Mouse (Mus musculus) layer of hippocampus, postnatal 25 days (tissue): ENCODE results near the gene Apc2. TPM values are rescaled to one million over a fixed set of nuclear protein-coding genes. Genes with fewer than 3 reads are reported as not detected.
"Not testable (repeated sequence)": the region's sequence is repeated elsewhere in the genome, so short reads cannot be mapped to it uniquely, and the experiment has no call there.

Experiments
- DNase-seq, 2 experiments: peaks; one replicate each; pipeline ENCODE4 v3.0.0; 2022; ENCODE audit warnings: mixed read lengths in 2 of 2, low spot score in 1 of 2; ENCODE audit errors: extremely low spot score in 1 of 2
- total RNA-seq, 2 experiments: library from RNA; stranded (reverse); gene quantifications; 2 replicates each; pipeline ENCODE4 v1.2.3; 2021

Gene Apc2
- 100 to 1,000 TPM; 101 to 115 TPM for total RNA-seq

DNA sequence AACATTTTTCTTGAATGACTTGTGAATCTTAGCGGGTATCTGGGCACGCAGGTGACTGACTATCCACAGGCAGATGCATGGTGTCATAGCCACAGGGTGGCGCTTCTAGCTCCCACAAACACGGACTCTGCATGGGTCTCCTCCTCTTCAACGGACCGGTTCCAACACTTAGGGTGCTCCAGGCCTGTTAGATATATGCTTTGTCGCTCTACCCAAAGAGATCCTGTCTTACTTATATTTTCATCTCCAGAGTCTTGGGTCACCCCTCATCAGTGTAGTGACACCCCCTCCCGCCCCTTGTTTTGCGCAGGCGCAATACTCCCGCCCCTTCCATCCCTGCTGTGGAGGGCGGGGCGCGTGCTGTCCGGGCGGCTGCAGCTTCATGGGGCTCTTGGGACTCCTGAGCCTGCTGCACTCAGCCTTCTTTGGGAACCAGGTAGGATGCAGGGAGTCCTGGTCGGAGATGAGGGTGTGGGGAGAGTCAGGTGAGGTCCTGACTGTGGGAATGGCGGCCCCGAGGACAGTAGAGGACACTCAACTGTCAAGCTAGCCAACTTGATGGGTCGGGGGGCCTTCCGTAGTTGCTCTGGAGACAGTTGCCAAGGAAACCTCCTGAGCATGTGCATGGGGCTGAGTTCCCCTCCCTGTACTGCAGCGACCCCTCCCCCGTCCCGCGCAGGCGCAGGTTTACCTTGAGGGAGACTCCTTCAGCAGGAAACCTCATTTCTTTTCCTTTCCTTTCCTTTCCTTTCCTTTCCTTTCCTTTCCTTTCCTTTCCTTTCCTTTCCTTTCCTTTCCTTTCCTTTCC, at the start of gene Apc2:
Gene Apc2 (plus strand): TSS at position 360 of the 808 bp plus-strand sequence.
- DNase-seq: peak; percentile 72 to 73

GRCm38 (mm10) chr10:80247849-80248248, 47.9 kb upstream of the Apc2 start:
- no peak for DNase-seq

- DNase-seq: not testable (repeated sequence)
These were observed 47.3 kb upstream of the Apc2 start for GRCm38 (mm10) chr10:80248437-80248836.

DNA sequence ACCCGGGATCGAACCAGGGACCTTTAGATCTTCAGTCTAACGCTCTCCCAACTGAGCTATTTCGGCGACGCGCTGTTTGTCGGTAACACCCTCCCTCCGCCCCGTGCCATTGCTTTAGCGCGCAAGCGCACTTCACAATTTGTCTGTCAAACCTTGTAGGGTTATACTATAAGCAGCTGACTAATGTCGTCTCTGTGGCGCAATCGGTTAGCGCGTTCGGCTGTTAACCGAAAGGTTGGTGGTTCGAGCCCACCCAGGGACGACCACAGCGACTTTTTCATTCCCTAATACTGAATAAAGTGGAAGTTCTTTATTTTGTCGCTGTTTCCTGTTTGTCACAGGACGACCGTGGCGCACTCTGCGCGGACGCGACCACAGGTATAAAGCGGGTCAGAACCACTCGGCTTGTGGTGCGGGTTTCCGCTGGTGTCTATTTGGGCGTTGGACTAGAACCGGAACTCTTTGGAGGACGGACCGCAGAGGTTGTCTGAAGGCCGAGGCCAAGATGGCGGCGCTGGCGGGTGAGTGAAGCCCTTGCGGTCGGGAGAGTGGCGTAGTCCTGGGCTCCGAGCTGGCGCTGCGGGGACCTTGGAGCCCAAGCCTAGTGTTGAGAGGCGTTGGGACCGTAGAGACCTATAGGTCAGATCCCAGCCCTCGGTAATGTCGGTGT, 46.7 kb upstream of the Apc2 start, which contains the start of gene Ndufs7:
Gene Ndufs7 (plus strand): TSS at position 151 of the 670 bp plus-strand sequence.
- DNase-seq: peak; percentile 96 to 98

- DNase-seq: no peak
These were observed 45.7 kb upstream of the Apc2 start for GRCm38 (mm10) chr10:80250059-80250458.

GRCm38 (mm10) chr10:80250573-80250972, 45.2 kb upstream of the Apc2 start:
- no peak for DNase-seq

DNA sequence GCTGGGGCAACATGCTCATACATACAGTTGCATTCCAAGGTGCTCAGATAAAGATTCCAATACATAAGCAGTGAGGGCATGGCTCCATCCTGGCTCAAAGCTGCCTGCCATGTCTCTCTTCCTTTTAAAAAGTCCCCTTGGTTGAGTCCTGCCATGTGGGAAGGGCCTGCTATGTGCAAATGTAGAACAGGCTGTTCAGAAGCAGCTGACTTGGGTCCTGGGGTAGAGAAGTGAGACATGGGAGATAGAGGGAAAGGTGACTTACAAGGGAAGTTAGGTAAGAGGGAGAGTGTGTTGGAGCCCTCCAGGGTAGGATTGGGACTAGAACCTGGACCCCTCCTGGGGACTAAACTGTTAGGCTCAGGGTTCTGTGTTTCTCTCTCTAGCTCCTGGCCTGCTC, 43.8 kb upstream of the Apc2 start:
- no peak for DNase-seq

GRCm38 (mm10) chr10:80252493-80253274, 43.1 kb upstream of the Apc2 start:
- no peak for DNase-seq

DNA sequence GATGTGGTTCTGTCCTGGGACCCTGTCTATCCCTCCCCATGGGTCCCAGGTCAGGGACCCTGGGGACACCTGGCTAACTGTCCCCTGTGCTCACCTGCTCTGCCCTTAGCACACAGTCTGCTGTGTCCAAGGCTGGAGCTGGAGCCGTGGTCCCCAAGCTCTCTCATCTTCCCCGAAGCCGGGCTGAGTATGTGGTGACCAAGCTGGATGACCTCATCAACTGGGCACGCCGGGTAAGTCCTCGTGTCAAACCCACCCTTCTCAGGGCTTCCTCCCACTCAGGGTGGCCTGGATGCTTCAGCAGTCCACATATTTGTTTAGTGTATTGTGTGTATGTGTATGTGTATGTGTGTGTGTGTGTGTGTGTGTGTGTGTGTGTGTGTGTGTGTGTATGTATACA, 42.2 kb upstream of the Apc2 start:
- no peak for DNase-seq

DNA sequence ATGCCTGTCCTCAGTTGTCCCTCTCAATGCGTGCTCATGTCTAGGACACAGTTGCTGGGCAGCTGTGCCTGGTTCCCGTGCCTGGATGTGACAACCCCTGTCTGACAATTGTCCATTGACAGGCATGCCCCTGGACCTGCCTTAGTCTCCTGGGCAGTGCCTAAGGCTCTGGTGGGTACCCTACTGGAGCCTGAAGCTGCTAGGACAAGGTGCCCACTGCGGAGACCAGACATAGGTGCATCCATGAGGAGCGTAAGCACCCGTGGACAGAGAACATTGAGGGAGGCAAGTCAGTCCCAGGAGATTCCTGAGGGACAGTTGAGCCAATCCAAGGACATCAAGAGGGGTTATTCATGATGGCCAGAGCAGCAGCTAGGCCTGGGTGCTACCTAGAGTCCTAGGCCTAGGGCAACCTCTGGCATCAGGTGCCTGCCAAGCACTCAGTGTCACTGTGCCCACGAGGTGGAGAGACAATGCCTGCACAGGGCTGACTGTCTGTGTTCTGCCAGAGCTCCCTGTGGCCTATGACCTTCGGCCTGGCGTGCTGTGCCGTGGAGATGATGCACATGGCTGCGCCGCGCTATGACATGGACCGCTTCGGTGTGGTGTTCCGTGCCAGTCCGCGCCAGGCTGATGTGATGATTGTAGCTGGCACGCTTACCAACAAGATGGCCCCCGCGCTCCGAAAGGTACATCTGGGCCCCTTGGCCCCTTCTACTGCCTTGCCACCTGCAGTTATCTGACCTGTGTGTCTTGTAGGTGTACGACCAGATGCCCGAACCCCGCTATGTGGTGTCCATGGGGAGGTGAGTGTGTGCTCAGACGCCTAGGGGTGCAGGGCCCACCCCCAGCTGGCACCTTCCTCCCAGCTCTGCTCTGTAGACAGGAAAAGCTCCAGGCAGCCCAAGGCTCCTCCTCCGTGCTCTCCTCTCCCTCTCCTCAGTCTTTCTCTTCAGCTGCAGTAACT, 41.2 kb upstream of the Apc2 start:
- no peak for DNase-seq

GRCm38 (mm10) chr10:80255881-80256535, 39.8 kb upstream of the Apc2 start:
- no peak for DNase-seq

DNA sequence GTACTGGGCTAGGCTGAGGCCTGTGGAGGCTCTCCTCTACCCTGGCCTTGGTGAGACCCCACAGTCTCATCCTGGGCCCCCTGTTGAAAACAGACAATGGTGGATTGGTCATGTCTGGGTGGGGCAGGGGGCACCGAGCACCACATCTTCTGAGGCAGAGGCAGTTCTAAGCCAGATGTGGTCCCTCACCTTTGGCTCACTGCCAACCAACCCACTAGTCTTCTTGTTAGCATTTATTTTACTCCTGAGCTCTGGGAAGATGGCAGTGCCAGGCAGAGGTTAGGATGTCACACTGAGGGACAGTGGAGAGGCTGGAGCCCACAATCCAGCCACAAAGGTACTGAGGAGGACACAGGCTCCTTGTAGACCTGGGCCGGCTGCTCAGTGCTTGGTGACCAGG, 37.8 kb upstream of the Apc2 start:
- no peak for DNase-seq

DNA sequence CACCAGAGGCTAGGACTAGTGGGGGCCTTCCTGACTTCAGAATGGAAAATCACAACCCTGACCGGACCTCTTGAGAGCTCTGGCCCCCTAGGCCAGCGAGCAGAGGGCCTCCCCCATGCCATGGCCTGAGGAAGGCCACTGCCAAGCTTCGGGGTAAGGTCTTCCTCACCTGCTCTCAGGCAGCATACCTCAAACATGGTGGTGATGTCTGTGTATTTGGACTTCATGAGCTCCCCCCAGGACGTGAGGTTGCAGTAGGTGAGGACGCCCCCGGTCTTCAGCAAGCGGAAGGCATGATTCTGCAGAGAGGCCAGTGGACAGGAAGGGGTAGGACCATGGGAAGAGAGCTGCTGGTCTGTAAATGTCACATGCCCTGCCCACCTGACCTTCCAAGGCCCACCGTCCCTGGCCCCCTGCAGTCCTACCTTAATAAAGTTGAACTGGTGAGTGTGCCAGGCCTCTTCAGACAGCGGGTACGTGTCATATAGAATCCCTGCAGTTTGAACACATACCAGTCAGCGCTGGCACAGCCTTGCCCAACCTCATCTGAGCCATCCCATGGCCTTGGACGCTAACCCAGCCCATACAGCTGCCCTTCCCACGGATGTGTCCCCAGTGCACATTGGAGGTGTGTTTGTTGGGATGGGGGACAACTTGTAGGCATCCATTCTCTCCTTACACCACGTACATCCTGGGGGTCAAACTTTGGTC, 36.9 kb upstream of the Apc2 start:
- no peak for DNase-seq

GRCm38 (mm10) chr10:80259463-80259805, 36.3 kb upstream of the Apc2 start:
- no peak for DNase-seq

DNA sequence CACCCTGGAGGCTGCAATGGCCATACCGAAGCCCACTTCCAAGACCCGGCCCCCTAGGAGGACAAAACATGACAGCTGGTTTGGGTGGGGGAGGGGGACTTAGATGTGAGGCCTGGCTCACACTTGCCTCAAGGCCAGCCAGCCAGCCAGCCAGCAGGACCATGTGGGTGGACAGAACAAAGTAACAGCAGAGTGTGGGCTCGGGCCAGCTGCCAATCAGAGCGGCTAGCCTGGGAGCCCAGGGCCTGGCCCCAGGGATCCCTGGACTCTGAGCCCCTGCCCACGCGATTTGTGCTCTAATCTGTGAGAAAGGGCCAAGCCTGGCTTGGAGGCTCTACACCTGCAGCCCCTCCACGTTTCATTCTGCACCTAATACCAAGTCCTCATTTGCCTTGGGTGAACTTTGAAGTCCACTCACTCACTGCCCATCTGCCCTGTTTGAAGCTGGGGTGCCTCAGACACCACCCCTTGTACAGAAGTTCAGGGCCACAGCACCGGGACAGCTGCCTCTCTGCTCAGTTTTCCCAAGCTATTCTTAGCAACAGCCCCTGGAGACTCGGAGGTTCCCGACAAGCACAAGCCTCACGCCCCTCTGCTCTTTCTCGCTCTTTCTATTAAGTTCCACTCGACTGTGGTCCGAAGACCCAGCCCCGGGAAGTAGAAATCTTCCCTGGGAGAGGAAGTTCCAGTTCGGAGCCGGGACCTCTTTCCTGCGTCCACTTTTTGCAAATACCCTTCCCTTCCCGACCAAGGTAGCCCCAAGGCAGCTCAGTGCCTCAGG, 35.7 kb upstream of the Apc2 start:
- DNase-seq: peak in 1 of 2 experiments; percentile 61

GRCm38 (mm10) chr10:80260642-80261584, 34.9 kb upstream of the Apc2 start, which contains the start of the genes Gamt and Dazap1:
TSS of gene Gamt (minus strand) at chr10:80261012.
TSS of gene Dazap1 (plus strand) at chr10:80261486.
- peak; percentile 82 to 88 for DNase-seq

DNA sequence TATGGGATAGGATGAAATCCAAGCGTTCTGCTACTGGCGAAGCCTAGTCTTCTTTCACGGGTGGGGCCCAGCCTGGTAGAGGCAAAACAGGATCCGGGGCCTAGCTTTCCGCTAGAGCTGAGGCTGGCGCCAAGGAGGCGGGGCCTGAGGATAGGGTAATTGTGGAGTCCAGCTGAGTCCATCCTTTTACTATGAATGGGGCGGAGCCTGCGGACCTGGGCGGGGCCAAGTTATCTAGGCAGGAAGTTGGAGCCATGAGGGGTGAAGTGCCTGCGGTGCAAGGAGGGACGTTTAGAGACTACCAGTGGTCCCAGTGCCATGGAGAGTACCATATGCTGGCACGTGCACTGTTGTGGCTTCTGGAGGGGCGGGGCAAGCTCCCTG, 34.2 kb upstream of the Apc2 start:
- DNase-seq: peak; percentile 69 to 70
